Mouse (Mus musculus) forebrain, embryonic 16.5 days (tissue): Measurements from ENCODE around the gene Tbc1d25. TPM values are rescaled to one million over a fixed set of nuclear protein-coding genes. Genes with fewer than 3 reads are reported as not detected.
A peak's percentile ranks its signal among the peaks of the same experiment; 100 is the strongest.

Experiments
- ATAC-seq: fragments of 200-750 bp; cut with Nextera tagmentation; 2 replicates; pipeline ENCODE4 v1.8.0; 2017; ENCODE audit warnings: mild to moderate bottlenecking, moderate library complexity
- H3K27ac ChIP-seq: fragments of 300-500 bp; sonication (generic); 2 replicates; pipeline ENCODE4 v1.5.1; 2014; ENCODE audit warnings: low read length, control low read depth
- H3K27me3 ChIP-seq: fragments of 300-500 bp; sonication (generic); replicated peaks from 2 replicates; pipeline ENCODE4 v1.6.1; 2014; ENCODE audit warnings: low read length; ENCODE audit not compliant: control insufficient read depth, insufficient read depth
- H3K36me3 ChIP-seq: fragments of 300-500 bp; sonication (generic); 2 replicates; pipeline ENCODE4 v1.6.1; 2014; ENCODE audit not compliant: control insufficient read depth, insufficient read depth
- H3K4me1 ChIP-seq: fragments of 300-500 bp; sonication (generic); replicated peaks from 2 replicates; pipeline ENCODE4 v1.6.1; 2014; ENCODE audit warnings: low read length; ENCODE audit not compliant: control insufficient read depth, insufficient read depth
- H3K4me2 ChIP-seq: fragments of 300-500 bp; sonication (generic); 2 replicates; pipeline ENCODE4 v1.6.1; 2014; ENCODE audit warnings: mild to moderate bottlenecking, low read length, control low read depth
- H3K4me3 ChIP-seq: fragments of 300-500 bp; sonication (generic); replicated peaks from 2 replicates; pipeline ENCODE4 v1.5.1; 2014; ENCODE audit warnings: mild to moderate bottlenecking, low read length, control low read depth
- H3K9ac ChIP-seq: fragments of 300-500 bp; sonication (generic); replicated peaks from 2 replicates; pipeline ENCODE4 v1.6.1; 2014; ENCODE audit warnings: low read depth, low read length, control low read depth
- H3K9me3 ChIP-seq: fragments of 300-500 bp; sonication (generic); 2 replicates; pipeline ENCODE4 v1.6.1; 2016; ENCODE audit warnings: low read length; ENCODE audit not compliant: control insufficient read depth
- WGBS: fragments of 180-500 bp; shearing (Covaris S2); extraction: QIAGEN DNeasy Blood & Tissue Kit; methylation state at CpG from one replicate; pipeline ENCODE4 v1.1.7; 2014; 5-methylcytosine and 5-hydroxymethylcytosine counted together
- polyA plus RNA-seq: library from polyadenylated mRNA; unstranded; fragments of >200 nt; fragmentation: Nextera tagmentation; extraction: Ambion mirVana; gene quantifications from 2 replicates; pipeline ENCODE4 v1.2.1, GENCODE M21; 2015

Tbc1d25 gene
- 25.0 and 27.1 TPM in 2 replicates for polyA plus RNA-seq

- Histone ChIP-seq H3K9ac (peak within 1 kb of the TSS; percentile 68), H3K4me2 (peak within 1 kb of the TSS; percentile 55), H3K4me3 (peak within 1 kb of the TSS; percentile 61), H3K36me3 (no peaks in the 10 kb centered on the region), H3K27me3 (no peaks in the 10 kb centered on the region), H3K27ac (peak within 1 kb of the TSS; percentile 23; the same call in 1 of the 2 replicates), H3K4me1 (peaks cover 6% of the 10 kb centered on the region), H3K9me3 (no peaks in the 10 kb centered on the region; the same call in 1 of the 2 replicates)
- 14% methylated on average over 56 of the region's 56 CpGs for WGBS
- peak; percentile 98 for ATAC-seq
Measured at GRCm38 (mm10) chrX:8175504-8176385, at the start of gene Tbc1d25. Tbc1d25 (minus strand) TSS chrX:8176181.

GRCm38 (mm10) chrX:8223473-8223872 lies 47.5 kb upstream of the Tbc1d25 start:
- H3K9me3 ChIP-seq, result no peaks in the 10 kb centered on the region
- 90% methylated on average over 7 of the region's 7 CpGs for WGBS
- no peaks in the 10 kb centered on the region for H3K36me3 ChIP-seq
- H3K27me3 ChIP-seq, result no peaks in the 10 kb centered on the region
- no peak overlapping the region for H3K4me2 ChIP-seq
- no peak overlapping the region for H3K4me3 ChIP-seq
- no peak overlapping the region for H3K9ac ChIP-seq
- no peak overlapping the region for H3K27ac ChIP-seq
- no peak for ATAC-seq
- no peaks in the 10 kb centered on the region for H3K4me1 ChIP-seq

- 59% methylated on average over 7 of the region's 7 CpGs for WGBS
- H3K9ac ChIP-seq, result no peak overlapping the region
Measured at GRCm38 (mm10) chrX:8222678-8223421, 46.9 kb upstream of the Tbc1d25 start.

GRCm38 (mm10) chrX:8222296-8222677 lies 46.3 kb upstream of the Tbc1d25 start:
- ATAC-seq, result 0 out of 2 replicates have a peak, but pooled peaks have one; percentile 31
- no peaks in the 10 kb centered on the region for H3K27me3 ChIP-seq
- WGBS, result 64% methylated on average over 3 of the region's 3 CpGs
- H3K9ac ChIP-seq, result no peak overlapping the region
- H3K27ac ChIP-seq, result no peak overlapping the region
- no peaks in the 10 kb centered on the region for H3K9me3 ChIP-seq
- no peak overlapping the region for H3K4me2 ChIP-seq
- H3K36me3 ChIP-seq, result no peaks in the 10 kb centered on the region
- H3K4me1 ChIP-seq, result no peaks in the 10 kb centered on the region
- no peak overlapping the region for H3K4me3 ChIP-seq

More at GRCm38 (mm10) chrX:8222678-8223421, 46.9 kb upstream of the Tbc1d25 start:
- H3K27me3 ChIP-seq, result no peaks in the 10 kb centered on the region
- no peak for ATAC-seq
- H3K27ac ChIP-seq, result no peak overlapping the region
- no peaks in the 10 kb centered on the region for H3K9me3 ChIP-seq
- no peaks in the 10 kb centered on the region for H3K4me1 ChIP-seq
- no peaks in the 10 kb centered on the region for H3K36me3 ChIP-seq
- H3K4me2 ChIP-seq, result no peak overlapping the region
- no peak overlapping the region for H3K4me3 ChIP-seq

GRCm38 (mm10) chrX:8219651-8220050 lies 43.7 kb upstream of the Tbc1d25 start:
- no peak for ATAC-seq
- Histone ChIP-seq H3K4me1 (no peaks in the 10 kb centered on the region), H3K36me3 (no peaks in the 10 kb centered on the region), H3K4me3 (no peak overlapping the region), H3K27ac (no peak overlapping the region), H3K4me2 (no peak overlapping the region), H3K27me3 (no peaks in the 10 kb centered on the region), H3K9me3 (no peaks in the 10 kb centered on the region), H3K9ac (no peak overlapping the region)
- WGBS, result 31% methylated on average over 8 of the region's 8 CpGs

GRCm38 (mm10) chrX:8218114-8218513 lies 42.1 kb upstream of the Tbc1d25 start:
- Histone ChIP-seq H3K4me2 (no peak overlapping the region), H3K27me3 (no peaks in the 10 kb centered on the region), H3K9me3 (no peaks in the 10 kb centered on the region), H3K9ac (no peak overlapping the region), H3K4me3 (no peak overlapping the region), H3K36me3 (no peaks in the 10 kb centered on the region), H3K27ac (no peak overlapping the region), H3K4me1 (no peaks in the 10 kb centered on the region)
- whole genome bisulfite sequencing, result 59% methylated on average over 2 of the region's 2 CpGs
- no peak for ATAC-seq

- Histone ChIP-seq H3K27ac (no peak overlapping the region), H3K9me3 (no peaks in the 10 kb centered on the region), H3K36me3 (no peaks in the 10 kb centered on the region), H3K9ac (no peak overlapping the region), H3K4me3 (no peak overlapping the region), H3K27me3 (no peaks in the 10 kb centered on the region), H3K4me1 (no peaks in the 10 kb centered on the region), H3K4me2 (no peak overlapping the region)
- ATAC-seq, result no peak
- 25% methylated on average over 6 of the region's 6 CpGs for WGBS
Measured at GRCm38 (mm10) chrX:8217383-8217782, 41.4 kb upstream of the Tbc1d25 start.

GRCm38 (mm10) chrX:8211490-8212207 lies 35.7 kb upstream of the Tbc1d25 start:
- H3K4me2 ChIP-seq, result no peak overlapping the region

GRCm38 (mm10) chrX:8209720-8210119 lies 33.7 kb upstream of the Tbc1d25 start:
- Histone ChIP-seq H3K9ac (no peak overlapping the region), H3K36me3 (no peaks in the 10 kb centered on the region), H3K4me1 (peaks cover 5% of the 10 kb centered on the region), H3K4me3 (no peak overlapping the region), H3K4me2 (no peak overlapping the region), H3K27ac (no peak overlapping the region), H3K27me3 (no peaks in the 10 kb centered on the region), H3K9me3 (no peaks in the 10 kb centered on the region; the same call in 1 of the 2 replicates)
- no peak for ATAC-seq
- 78% methylated on average over 2 of the region's 2 CpGs for WGBS

More at GRCm38 (mm10) chrX:8211490-8212207, 35.7 kb upstream of the Tbc1d25 start:
- WGBS, result 81% methylated on average over 7 of the region's 7 CpGs
- H3K9ac ChIP-seq, result no peak overlapping the region
- no peaks in the 10 kb centered on the region for H3K4me1 ChIP-seq
- H3K36me3 ChIP-seq, result no peaks in the 10 kb centered on the region
- no peaks in the 10 kb centered on the region; the same call in 1 of the 2 replicates for H3K9me3 ChIP-seq
- H3K4me3 ChIP-seq, result no peak overlapping the region
- H3K27me3 ChIP-seq, result no peaks in the 10 kb centered on the region
- ATAC-seq, result no peak
- H3K27ac ChIP-seq, result no peak overlapping the region
